Mouse (Mus musculus): ENCODE measurements around the gene Ntm. TPM values are rescaled to one million over a fixed set of nuclear protein-coding genes. Genes with fewer than 3 reads are reported as not detected.

Gene Ntm
- 7.8 and 12.4 TPM in 2 replicates for polyA plus RNA-seq (2016; fragmentation: Nextera tagmentation; extraction: Ambion mirVana)

DNA sequence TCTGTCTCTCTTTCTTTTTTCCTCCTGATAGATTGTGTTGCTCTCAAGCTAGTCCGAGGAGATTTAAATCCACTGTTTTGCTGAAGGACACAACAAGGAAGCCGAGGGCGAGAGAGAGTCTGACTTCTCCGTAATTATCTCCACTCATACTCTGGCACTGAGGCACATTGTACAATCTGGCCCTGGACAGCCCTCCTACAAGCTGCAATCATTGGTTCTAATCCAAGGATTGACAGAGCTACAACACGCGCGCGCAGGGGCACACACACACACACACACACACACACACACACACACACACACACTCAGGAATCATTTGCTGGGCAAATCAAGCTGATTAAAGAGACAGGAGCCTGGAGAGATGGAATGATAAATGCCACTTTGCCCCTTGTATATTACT lies at the start of gene Ntm:
Gene Ntm, minus strand, starts transcription at position 164 of the 400 bp plus-strand sequence.
- WGBS, result 25% methylated on average over 8 of the region's 8 CpGs
- Histone ChIP-seq H3K27me3 (ENCODE audit: low read depth, poor library complexity, severe bottlenecking) (peaks cover 54% of the 10 kb centered on the region), H3K36me3 (no peaks in the 10 kb centered on the region), H3K4me1 (peaks cover 26% of the 10 kb centered on the region), H3K9me3 (replicated peaks) (no peaks in the 10 kb centered on the region), H3K4me3 (peak within 1 kb of the TSS; percentile 63), H3K27ac (replicated peaks) (peak within 1 kb of the TSS; percentile 63)
- DNase-seq (ENCODE audit: low spot score), result peak; percentile 40

DNA sequence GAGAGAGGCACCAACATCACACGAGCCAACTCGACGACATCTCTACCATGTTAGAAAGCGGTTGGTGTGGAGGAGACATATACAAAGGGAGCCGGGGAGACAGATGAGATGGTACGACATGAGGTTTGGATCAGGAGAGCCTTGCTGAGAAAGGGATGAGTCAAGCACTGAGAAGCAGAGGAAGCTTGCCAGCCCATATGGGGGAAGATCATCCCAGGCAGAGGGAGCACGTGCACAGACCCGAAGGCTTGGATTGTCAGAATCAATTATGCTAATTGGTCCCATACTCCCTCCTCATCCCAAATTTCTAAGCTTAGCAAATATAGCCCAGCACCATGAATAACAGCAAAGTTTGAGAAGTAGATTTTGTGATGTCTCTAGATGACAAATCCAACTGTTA lies 42.8 kb upstream of the Ntm start:
- Histone ChIP-seq H3K4me1 (no peaks in the 10 kb centered on the region), H3K27me3 (ENCODE audit: low read depth, poor library complexity, severe bottlenecking) (no peaks in the 10 kb centered on the region), H3K27ac (replicated peaks) (no peak overlapping the region), H3K9me3 (replicated peaks) (no peaks in the 10 kb centered on the region), H3K4me3 (no peak overlapping the region), H3K36me3 (no peaks in the 10 kb centered on the region)
- WGBS, result 93% methylated on average over 8 of the region's 8 CpGs
- DNase-seq (ENCODE audit: low spot score), result no peak

DNA sequence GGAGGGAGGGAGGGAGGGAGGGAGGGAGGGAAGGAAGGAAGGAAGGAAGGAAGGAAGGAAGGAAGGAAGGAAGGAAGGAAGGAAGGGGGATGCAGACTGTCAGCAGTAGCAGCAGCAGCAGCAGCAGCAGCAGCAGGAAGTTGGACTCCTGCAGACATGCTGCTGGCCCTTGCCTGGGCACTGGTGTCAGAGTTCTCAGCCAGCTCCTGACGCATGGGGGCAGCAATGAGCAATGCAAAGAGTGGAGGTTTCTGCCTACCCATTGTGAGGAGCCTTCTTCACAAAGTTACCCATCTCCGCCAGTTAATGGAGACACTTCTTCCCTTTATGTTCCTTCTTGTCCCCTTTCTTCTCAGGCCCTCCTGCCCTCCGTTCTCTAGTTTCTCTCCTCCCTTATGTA lies 40.7 kb upstream of the Ntm start:
- H3K4me3 ChIP-seq, result no peak overlapping the region
- WGBS, result 20% methylated on average over 3 of the region's 3 CpGs
- peak; percentile 80 for DNase-seq (ENCODE audit: low spot score)
- no peaks in the 10 kb centered on the region for H3K27me3 ChIP-seq (ENCODE audit: low read depth, poor library complexity, severe bottlenecking)
- no peaks in the 10 kb centered on the region for H3K9me3 ChIP-seq (replicated peaks)
- no peaks in the 10 kb centered on the region for H3K4me1 ChIP-seq
- H3K27ac ChIP-seq (replicated peaks), result no peak overlapping the region
- H3K36me3 ChIP-seq, result no peaks in the 10 kb centered on the region

- H3K36me3 ChIP-seq, result no peaks in the 10 kb centered on the region
- H3K4me3 ChIP-seq, result no peak overlapping the region
- DNase-seq (ENCODE audit: low spot score), result no peak
- no peaks in the 10 kb centered on the region for H3K27me3 ChIP-seq (ENCODE audit: low read depth, poor library complexity, severe bottlenecking)
- WGBS, result 79% methylated on average over 5 of the region's 5 CpGs
- no peak overlapping the region for H3K27ac ChIP-seq (replicated peaks)
- H3K9me3 ChIP-seq (replicated peaks), result no peaks in the 10 kb centered on the region
- no peaks in the 10 kb centered on the region for H3K4me1 ChIP-seq
These were observed 18.4 kb upstream of the Ntm start for GRCm38 (mm10) chr9:29981177-29981915.

- Histone ChIP-seq H3K4me1 (peaks cover 26% of the 10 kb centered on the region), H3K27me3 (ENCODE audit: low read depth, poor library complexity, severe bottlenecking) (peaks cover 54% of the 10 kb centered on the region), H3K27ac (replicated peaks) (peak overlapping the region; percentile 63), H3K4me3 (peak overlapping the region; percentile 63), H3K36me3 (no peaks in the 10 kb centered on the region), H3K9me3 (replicated peaks) (no peaks in the 10 kb centered on the region)
- under 1% methylated on average over 38 of the region's 38 CpGs for WGBS
- DNase-seq (ENCODE audit: low spot score), result peak; percentile 57
These were observed 730 bp downstream of the Ntm start for GRCm38 (mm10) chr9:29961954-29962867.

- H3K27me3 ChIP-seq (ENCODE audit: low read depth, poor library complexity, severe bottlenecking), result peaks cover 54% of the 10 kb centered on the region
- DNase-seq (ENCODE audit: low spot score), result no peak
- H3K4me1 ChIP-seq, result peaks cover 26% of the 10 kb centered on the region
- H3K9me3 ChIP-seq (replicated peaks), result no peaks in the 10 kb centered on the region
- H3K36me3 ChIP-seq, result no peaks in the 10 kb centered on the region
- WGBS, result 37% methylated on average over 2 of the region's 2 CpGs
- H3K27ac ChIP-seq (replicated peaks), result peak overlapping the region; percentile 63; the same call in 1 of the 2 replicates
- H3K4me3 ChIP-seq, result peak overlapping the region; percentile 63
These were observed 1.4 kb downstream of the Ntm start for GRCm38 (mm10) chr9:29961512-29961911.

DNA sequence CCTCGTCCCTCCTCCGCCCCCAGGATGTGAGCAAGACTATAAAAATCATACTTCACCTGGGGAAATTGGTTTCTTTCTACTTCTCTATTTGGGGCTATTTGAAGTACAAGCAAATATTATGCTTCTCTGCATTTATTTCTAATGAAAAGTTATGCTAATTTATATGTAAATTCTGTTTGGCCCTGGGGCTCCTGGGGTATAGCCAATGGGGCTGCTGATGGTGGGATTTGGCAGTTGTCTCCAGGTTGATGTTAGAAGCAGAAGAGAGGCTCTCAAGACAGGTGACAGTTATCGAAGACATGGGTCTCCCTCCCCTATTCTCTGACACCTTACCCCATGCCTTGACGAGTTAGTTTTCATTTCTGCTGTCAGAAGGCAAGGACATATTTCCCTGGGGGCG lies 2.2 kb downstream of the Ntm start:
- H3K36me3 ChIP-seq, result no peaks in the 10 kb centered on the region
- no peak overlapping the region for H3K27ac ChIP-seq (replicated peaks)
- DNase-seq (ENCODE audit: low spot score), result no peak
- H3K9me3 ChIP-seq (replicated peaks), result no peaks in the 10 kb centered on the region
- H3K4me1 ChIP-seq, result peaks cover 26% of the 10 kb centered on the region
- WGBS, result 79% methylated on average over 5 of the region's 5 CpGs
- H3K4me3 ChIP-seq, result no peak overlapping the region
- H3K27me3 ChIP-seq (ENCODE audit: low read depth, poor library complexity, severe bottlenecking), result peaks cover 54% of the 10 kb centered on the region

- no peak for DNase-seq (ENCODE audit: low spot score)
- Histone ChIP-seq H3K36me3 (no peaks in the 10 kb centered on the region), H3K27me3 (ENCODE audit: low read depth, poor library complexity, severe bottlenecking) (peaks cover 54% of the 10 kb centered on the region), H3K4me3 (no peak overlapping the region), H3K9me3 (replicated peaks) (no peaks in the 10 kb centered on the region), H3K4me1 (peaks cover 26% of the 10 kb centered on the region), H3K27ac (replicated peaks) (no peak overlapping the region)
- WGBS, result 33% methylated on average over 3 of the region's 3 CpGs
These were observed 2.7 kb downstream of the Ntm start for GRCm38 (mm10) chr9:29960236-29960635.

DNA sequence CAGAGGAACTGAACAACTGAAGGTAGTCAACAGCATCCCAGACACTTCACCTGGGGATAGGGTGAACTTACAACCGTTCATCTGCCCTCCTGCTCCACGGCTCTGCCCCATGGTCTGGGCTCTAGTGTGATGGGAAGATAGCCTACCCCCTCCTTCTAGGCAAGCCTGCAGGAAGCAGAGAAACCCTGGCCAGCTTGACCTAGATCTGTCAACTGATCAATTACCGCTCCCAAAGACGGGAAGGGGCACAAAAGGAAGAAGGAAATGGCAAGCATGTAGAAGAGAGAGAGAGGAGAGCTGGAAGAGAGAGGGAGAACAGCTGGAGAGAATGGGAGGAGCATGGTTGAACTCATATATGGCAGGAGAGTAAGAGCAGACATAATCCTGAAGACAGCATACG lies 6.0 kb downstream of the Ntm start:
- no peak for DNase-seq (ENCODE audit: low spot score)
- Histone ChIP-seq H3K27me3 (ENCODE audit: low read depth, poor library complexity, severe bottlenecking) (peaks cover 30% of the 10 kb centered on the region), H3K4me3 (no peak overlapping the region), H3K9me3 (replicated peaks) (no peaks in the 10 kb centered on the region), H3K4me1 (peaks cover 15% of the 10 kb centered on the region), H3K36me3 (no peaks in the 10 kb centered on the region), H3K27ac (replicated peaks) (no peak overlapping the region)
- WGBS, result 76% methylated on average over 5 of the region's 5 CpGs

GRCm38 (mm10) chr9:29954031-29954430 lies 8.9 kb downstream of the Ntm start:
- no peak overlapping the region for H3K4me3 ChIP-seq

GRCm38 (mm10) chr9:29949041-29949440 lies 13.9 kb downstream of the Ntm start:
- WGBS, result 86% methylated on average over 3 of the region's 3 CpGs
- no peaks in the 10 kb centered on the region for H3K27me3 ChIP-seq (ENCODE audit: low read depth, poor library complexity, severe bottlenecking)
- H3K36me3 ChIP-seq, result no peaks in the 10 kb centered on the region
- no peak for DNase-seq (ENCODE audit: low spot score)
- no peak overlapping the region for H3K4me3 ChIP-seq
- peaks cover under 1% of the 10 kb centered on the region; the same call in 1 of the 2 replicates for H3K4me1 ChIP-seq
- H3K9me3 ChIP-seq (replicated peaks), result no peaks in the 10 kb centered on the region
- no peak overlapping the region for H3K27ac ChIP-seq (replicated peaks)

More at GRCm38 (mm10) chr9:29954031-29954430, 8.9 kb downstream of the Ntm start:
- H3K27ac ChIP-seq (replicated peaks), result no peak overlapping the region
- no peaks in the 10 kb centered on the region for H3K9me3 ChIP-seq (replicated peaks)
- no peaks in the 10 kb centered on the region for H3K36me3 ChIP-seq
- peaks cover 1% of the 10 kb centered on the region; the same call in 1 of the 2 replicates for H3K27me3 ChIP-seq (ENCODE audit: low read depth, poor library complexity, severe bottlenecking)
- H3K4me1 ChIP-seq, result no peaks in the 10 kb centered on the region
- no peak for DNase-seq (ENCODE audit: low spot score)
- WGBS, result 86% methylated on average over 6 of the region's 6 CpGs

DNA sequence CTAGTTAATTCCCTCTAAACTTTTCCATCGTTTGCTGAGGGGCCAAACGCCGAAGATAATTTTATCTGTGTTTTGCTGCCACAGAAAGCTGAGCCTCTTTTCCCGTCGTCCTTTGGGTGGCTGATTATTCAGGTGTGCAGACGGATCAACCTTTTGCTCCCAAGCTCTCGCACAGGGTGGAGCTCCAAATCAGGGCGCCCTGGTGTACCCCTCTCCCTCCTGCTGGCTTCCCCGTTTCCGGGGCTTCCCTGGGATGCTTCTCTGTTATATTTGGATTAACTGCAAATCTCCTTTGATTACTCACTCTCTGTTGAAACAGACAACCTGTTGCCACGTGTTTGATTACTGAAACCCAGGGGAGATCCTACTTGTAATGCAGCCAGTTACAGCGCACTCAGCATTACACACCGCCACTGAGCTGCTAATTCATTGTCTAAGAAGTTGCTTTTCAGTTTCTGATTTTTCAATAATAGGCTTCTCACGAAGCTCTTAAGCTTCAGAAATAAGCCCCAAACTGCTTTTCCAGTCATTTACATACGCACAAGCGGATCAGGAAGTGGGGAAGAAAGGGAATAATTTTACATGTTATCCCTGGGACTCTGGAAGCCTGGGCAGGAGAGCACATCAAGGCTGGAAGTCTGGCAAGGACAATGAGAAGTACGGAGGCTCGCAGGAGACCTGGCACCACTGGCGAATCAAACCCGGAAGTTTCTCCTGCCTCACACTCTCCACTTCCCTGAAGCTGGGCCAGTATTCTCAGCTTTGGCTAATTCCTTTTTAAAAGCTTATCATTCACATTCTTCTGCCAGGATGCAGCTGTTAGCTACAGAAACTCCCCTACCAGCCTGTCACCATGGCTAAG lies 19.5 kb downstream of the Ntm start:
- Histone ChIP-seq H3K27me3 (ENCODE audit: low read depth, poor library complexity, severe bottlenecking) (peaks cover 38% of the 10 kb centered on the region), H3K4me3 (peak overlapping the region; percentile 43), H3K4me1 (peaks cover 12% of the 10 kb centered on the region), H3K9me3 (replicated peaks) (no peaks in the 10 kb centered on the region), H3K27ac (replicated peaks) (peak overlapping the region; percentile 55; the same call in 1 of the 2 replicates), H3K36me3 (no peaks in the 10 kb centered on the region)
- peak; percentile 25 for DNase-seq (ENCODE audit: low spot score)
- 13% methylated on average over 20 of the region's 20 CpGs for WGBS
